Mouse (Mus musculus) right cerebral cortex, postnatal 10 days (tissue): Measurements from ENCODE around the gene Ercc5.
A peak's percentile ranks its signal among the peaks of the same experiment; 100 is the strongest.

ENCODE experiments used
- DNase-seq, 2 experiments: peaks; one replicate each; pipeline ENCODE4 v3.0.0; 2021; ENCODE audit warnings: low spot score in 2 of 2

Gene Ercc5

GRCm38 (mm10) chr1:44173903-44174302 lies 26.4 kb downstream of the Ercc5 start:
- DNase-seq: no peak

DNA sequence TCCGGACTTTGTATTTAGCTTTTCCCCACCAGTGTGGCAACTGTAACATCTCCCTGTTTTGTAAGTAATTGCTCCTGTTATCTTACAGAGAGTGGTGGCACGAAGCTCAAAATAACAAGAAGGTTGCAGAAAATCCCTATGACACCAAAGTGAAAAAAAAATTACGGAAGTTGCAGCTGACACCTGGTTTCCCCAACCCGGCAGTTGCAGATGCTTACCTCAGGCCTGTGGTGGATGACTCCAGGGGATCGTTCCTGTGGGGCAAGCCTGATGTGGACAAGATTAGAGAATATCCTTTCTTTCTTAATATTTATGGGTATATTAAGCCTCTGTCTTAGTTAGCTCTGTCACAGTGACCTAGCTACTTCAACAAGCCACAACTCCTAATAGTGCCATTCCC lies 30.5 kb downstream of the Ercc5 start:
- no peak for DNase-seq

GRCm38 (mm10) chr1:44186396-44186795 lies 38.9 kb downstream of the Ercc5 start:
- DNase-seq: no peak

DNA sequence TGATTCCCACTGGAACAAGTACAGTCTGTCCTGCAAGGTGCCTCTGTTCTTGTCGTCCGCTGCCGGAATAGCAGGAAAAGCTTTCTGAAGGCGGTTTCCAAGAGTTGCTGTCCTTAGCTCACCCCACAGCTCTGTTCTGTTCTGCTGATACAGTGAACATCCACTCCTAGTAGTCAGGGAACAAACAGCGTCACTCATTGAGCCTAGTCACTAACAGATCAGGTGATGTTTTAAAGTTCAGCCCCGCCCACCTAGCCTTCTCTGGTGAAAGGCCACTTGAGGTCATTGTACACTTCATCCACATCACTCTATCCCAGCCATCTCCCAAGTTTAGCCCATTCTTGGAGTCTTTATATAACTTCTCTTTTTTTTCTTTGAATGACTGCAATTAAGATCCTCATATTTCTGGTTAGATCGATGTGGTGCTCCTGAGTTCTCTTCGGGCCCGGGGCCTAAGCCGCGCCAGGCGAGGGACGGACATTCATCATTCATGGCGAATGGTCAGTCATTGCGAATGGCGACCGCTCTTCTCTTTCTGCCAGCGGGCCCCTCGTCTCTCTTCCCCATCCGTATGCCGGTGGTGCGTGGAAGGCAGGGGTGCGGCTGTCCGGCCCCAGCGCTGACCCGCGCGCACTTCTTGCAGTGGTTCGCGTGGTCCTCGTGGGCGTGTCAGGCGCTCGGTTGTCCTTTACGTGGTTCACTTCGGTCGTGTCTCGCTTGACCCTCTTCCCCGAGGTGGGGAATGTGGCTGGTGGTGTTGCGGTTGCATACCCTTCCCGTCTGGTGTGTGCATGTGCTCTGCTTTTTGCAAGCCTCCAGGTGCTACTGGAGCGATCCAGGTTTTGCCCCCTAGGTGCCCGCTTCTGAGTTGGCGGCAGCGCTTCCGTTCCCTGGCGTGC lies 51.0 kb downstream of the Ercc5 start:
- peak; percentile 71 to 85 for DNase-seq

- DNase-seq: no peak
Measured at GRCm38 (mm10) chr1:44202876-44203275, 55.3 kb downstream of the Ercc5 start.

- no peak for DNase-seq
Measured at GRCm38 (mm10) chr1:44214443-44214842, 66.9 kb downstream of the Ercc5 start.

GRCm38 (mm10) chr1:44216352-44217116 lies 69.0 kb downstream of the Ercc5 start:
- no peak for DNase-seq

- DNase-seq: peak in 1 of 2 experiments; percentile 25
Measured at GRCm38 (mm10) chr1:44217118-44217517, 69.6 kb downstream of the Ercc5 start.

- DNase-seq: no peak
Measured at GRCm38 (mm10) chr1:44218876-44219275, 71.3 kb downstream of the Ercc5 start, which contains the start of gene Mettl21e. TSS of gene Mettl21e (minus strand) at chr1:44218961.

GRCm38 (mm10) chr1:44229044-44229443 lies 81.5 kb downstream of the Ercc5 start:
- peak; percentile 68 to 74 for DNase-seq
